Mouse (Mus musculus) cerebellum, adult 8-10 months (tissue): Measurements from ENCODE around the gene Man1a2.
A peak's percentile ranks its signal among the peaks of the same experiment; 100 is the strongest.

Source experiments
- DNase-seq: peaks from one replicate; pipeline ENCODE4 v3.0.0; 2022

Gene Man1a2

DNA sequence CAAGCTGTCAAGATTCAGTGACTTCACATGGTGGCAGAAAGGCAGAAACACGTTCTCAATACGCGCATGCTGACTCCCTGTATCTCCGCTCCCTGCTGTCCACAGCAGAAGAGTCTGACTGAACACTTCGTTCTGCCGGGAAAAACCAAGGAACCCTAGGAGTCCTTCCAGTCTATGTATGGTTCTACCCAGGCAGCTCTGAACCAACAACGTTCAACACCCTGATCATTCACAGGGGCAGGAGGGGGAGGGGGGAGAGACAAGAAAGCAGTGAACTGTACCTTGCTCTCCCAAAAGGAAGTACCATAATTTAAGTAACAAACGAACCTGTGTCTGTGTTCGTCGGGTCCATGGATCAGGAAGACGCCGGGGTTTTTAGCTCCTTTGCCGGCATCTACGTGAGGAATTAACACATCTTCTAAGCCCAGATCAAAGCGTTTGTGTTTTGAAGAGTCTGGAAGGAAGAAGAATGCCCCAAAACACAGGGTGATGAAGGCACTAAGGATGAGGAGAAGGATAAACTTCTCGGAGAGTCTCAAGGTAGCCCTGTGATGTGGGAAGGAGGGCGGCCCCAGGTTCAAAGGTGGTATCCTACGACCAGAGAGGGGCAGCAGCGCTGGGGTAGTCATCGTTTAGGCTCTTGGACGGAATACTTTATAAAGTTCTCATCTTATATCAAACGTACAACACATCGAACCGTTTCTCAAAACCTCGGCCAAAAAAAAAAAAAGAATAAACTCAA, 898 bp downstream of the Man1a2 start:
- DNase-seq = peak; percentile 23

GRCm38 (mm10) chr3:100682841-100683240, 2.5 kb downstream of the Man1a2 start:
- DNase-seq = no peak

DNA sequence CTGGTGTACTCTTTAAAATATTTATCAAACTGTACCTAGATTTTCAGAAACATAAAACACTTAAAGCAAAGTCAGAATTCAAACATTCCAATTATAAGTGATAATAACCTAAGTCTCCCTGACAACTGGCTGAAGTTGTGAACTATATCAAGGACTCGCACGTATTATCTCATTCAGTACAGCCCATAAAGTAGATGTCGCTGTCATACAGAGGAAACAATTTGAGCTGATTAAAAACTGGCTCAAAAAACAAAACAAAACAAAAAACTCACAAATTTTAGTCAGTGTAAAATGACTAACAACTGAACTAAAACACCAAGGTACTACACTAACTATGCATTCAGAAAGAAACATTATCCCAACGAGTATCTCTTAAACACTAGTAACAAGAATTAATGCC, 3.0 kb downstream of the Man1a2 start:
- no peak for DNase-seq

GRCm38 (mm10) chr3:100681448-100682092, 3.7 kb downstream of the Man1a2 start:
- DNase-seq = no peak

GRCm38 (mm10) chr3:100680226-100680625, 5.1 kb downstream of the Man1a2 start:
- DNase-seq = no peak

- no peak for DNase-seq
These were observed 6.2 kb downstream of the Man1a2 start for GRCm38 (mm10) chr3:100678951-100679570.

GRCm38 (mm10) chr3:100675146-100675545, 10.2 kb downstream of the Man1a2 start:
- no peak for DNase-seq

GRCm38 (mm10) chr3:100670412-100670811, 14.9 kb downstream of the Man1a2 start:
- DNase-seq = no peak

- DNase-seq = no peak
These were observed 32.0 kb downstream of the Man1a2 start for GRCm38 (mm10) chr3:100653291-100653690.

- DNase-seq = no peak
These were observed 43.7 kb downstream of the Man1a2 start for GRCm38 (mm10) chr3:100641581-100641980.

DNA sequence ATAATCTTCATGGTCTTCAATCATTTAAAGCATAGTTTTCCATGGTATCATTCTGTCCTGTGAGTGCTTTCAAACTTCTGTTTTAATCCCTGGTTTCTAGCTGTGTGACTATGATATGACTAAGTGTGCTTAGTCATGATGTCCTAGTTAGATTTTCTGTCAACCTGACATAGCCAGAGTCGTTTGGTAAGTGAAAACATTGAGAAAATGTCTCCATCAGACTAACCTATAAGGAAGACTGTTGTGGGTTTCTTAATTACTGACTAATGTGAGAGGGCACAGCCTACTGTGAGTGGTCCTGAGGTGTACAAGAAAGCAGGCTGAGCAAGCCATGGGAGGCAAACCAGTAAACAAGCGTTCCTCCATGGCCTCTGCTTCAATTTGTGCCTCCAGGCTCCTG, 49.0 kb downstream of the Man1a2 start:
- no peak for DNase-seq

DNA sequence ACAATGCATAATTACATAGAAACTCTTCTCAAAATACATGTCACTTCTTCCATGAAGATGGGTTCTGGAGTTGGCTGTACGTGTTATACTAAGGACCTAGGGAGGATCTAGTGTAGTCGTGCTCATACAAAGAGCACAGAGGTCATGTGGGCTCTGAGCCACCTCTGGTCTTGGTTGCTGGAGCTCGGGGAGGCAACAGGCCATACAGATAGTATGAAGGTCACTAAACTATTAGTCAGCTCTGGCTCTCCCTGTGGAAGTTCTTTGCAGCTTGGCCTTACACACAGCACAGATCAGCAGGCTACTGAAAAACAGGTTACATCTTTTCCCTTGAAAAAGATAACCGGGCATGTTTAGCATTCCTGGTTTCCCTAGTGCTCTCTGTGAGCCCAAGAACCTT, 50.5 kb downstream of the Man1a2 start:
- no peak for DNase-seq

GRCm38 (mm10) chr3:100618511-100618910, 66.8 kb downstream of the Man1a2 start:
- no peak for DNase-seq

DNA sequence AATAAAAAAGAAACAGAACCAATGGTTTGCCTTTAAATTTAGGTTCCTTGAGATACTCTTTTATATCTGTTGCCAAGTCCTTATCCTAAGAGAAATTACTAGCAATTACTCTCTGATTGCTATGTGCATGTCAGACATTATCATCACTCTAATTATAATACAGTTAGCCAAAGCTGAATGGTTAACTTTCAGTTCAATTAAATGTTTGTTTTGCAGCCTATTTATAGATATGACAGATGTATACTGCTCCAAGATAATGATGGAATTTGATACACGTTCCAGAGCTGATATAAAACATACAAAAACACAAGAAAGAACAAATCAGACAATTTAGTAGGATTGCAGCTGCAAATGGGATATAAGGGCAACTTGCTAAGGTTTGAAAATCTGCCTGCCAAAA, 74.4 kb downstream of the Man1a2 start:
- DNase-seq = no peak

DNA sequence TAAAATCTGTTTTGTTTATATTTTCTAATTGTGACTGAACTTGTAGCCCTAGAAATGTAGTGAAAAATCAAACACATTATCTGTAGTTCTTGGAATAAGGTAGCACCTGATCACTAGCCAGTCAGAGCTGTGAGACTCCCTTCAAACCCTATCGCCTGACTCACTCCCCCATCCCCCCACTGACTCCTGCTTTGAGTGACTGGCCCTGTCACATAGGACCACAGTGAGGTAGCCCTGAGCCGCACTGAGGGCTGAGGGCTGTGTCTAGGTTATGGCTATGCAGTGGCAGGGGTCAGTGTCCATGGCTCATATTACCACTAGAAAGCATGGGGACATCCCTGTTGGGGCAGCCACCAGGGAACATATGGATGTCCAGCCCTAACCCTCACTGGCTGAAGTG, 80.8 kb downstream of the Man1a2 start:
- no peak for DNase-seq

DNA sequence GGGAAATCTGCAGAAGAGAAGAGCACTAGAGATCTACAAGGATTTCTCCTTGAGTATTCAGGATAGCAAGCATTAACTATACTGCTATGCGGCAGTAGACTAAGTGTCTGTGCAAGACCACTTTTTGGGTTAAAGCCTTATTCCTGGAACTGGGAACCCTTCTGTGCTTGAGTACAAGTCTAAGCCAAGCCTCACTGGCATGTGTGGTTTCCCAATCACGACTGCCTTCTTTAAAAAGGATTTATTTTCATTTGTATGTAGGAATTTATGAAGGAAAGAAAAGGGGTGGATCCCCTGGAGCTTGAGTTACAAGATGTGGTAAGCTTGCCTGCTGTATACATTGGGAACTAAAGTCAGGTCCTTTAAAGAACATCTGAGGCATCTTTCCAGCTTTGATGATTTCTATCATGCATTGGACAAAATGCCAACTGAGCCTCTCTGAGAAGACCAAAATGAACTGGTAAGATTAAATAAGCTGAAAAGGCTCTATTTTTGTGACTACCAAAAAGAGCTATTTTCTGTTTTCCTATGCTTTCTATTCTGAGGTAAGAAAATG, 86.0 kb downstream of the Man1a2 start:
- DNase-seq = no peak

DNA sequence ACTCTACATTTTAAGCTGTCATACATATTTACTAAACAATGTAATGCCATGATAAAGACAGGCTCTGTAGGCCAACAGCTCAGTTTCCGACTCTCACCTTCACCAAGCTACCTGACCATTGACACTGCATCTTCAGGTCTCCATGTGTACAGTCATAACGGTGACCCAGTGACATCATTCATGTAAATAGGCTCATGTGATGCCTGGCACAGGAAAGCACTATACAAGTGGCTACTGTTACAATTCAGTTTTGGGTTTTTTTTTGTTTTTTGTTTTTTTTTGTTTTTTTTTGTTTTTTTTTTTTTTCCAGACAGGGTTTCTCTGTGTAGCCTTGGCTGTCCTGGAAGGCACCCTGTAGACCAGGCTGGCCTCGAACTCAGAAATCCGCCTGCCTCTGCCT, 94.2 kb downstream of the Man1a2 start:
- DNase-seq = no peak

DNA sequence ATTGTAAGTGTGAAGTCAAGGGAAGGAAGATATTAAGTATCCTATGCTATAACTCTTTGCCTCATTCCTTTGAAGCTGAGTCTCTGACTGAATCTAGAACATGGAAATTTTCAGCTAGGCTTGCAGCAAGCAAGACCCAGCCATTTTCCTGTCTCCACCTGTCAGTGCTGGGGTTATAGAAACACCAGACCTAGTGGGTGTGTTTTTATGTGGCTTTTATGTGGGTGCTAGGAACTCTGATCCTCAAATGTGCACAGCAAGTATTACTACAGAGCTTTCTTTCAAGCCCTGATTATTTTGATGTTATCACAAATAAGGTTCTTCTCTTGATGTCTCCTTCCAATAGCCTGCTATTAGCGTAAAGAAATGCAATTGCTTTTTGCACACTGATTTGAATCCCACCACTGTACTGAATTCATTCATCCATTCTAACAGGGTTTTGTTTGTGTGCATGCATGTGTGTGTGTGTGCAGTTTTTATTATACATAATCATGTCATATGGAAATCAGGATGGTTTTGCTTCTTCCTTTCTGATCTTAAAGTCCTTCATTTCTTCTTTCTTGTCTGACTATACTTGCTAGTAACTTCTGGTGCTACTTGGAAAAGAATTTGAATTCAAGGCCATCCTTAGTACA, 102.5 kb downstream of the Man1a2 start:
- DNase-seq = no peak

DNA sequence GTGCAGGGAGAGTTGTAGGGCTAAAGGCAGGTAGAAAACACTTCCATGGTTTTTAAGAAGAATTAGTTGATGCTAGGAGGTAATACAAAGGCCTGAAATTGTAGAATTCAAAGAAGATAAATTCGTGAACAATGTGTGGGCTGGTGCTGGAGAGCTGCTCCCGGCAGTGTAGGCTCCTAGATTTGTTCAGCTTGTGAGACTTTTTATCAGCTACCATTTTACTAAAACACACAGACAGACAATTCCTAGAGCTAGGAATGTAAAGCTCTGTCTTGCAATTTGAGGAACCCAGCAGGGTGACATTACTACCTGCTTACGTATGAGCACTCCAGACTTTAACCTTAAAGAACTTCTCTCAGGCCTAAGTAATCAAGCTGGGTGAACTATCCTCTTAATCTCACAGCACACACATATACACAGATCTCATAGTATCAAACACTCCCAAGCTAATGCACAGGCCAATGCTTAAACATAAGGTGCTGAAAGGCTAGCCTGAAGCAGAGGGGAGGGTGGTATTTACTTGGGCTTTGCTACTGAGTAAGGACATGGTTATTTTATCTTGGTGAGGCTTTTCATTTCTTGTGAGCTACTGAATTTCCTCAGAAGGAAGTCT, 112.6 kb downstream of the Man1a2 start:
- DNase-seq = no peak

DNA sequence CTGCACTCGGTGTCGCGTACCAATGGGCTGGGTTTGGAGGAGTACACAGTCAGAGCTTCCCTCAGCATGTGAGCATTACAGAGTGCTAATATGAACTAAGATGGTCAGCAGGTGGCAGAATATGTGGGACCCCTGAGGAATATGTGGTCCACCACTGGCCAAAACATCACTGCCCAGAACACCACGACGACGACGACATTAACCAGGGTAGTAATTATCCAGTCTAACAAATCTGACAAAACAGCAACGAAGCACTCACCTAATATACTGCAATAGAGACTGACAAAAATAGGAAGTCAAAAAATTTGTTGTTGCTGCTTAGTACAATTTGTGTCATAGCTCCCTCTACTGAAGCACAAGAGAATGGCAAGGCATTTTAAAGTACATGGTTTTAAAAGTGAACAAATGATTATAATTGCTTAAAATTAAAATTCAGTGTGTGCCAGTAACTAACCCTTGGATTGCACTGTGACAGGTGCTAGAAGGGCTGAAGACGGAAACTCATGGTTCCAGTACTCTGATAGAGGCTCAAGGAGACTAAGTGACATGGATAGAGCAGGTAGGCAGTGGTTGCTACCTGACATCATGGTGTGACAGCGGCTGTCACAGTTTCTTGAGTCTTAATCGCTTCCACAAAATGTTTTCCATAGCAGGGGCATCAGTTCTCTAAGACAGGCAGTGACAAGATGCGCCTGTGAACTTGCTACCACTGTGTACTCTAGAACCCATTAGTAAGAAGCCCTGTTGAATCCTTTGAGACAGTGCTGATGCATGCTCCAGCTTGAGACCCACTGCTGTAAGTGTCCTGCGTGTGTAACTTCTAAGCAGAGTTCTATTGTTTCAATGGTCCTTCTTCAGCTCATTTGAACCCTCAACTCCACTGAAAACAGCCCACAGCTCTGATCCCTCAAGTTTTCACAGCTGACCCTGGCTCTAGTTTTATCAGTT, 116.6 kb downstream of the Man1a2 start:
- no peak for DNase-seq

GRCm38 (mm10) chr3:100563565-100563964, 121.7 kb downstream of the Man1a2 start:
- DNase-seq = no peak

DNA sequence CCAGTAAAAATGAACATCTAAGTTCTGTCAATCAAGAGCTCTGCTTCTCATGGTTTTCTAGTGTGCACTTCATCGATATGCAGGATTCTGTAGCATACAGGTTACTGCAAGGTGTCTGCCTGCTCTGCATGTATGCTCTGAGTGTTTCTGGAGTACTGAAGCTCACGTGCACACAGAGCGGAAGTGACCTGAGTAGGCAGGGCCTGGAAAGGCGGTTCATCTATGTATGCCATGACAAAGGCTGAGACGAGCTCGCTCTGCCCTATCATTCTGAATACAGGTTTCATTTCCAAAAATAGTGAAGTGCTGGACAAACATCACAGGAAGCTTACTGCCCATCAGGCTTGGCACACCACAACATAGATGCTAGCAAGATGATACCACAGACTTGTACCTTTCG, 122.8 kb downstream of the Man1a2 start:
- DNase-seq = no peak
